Mouse (Mus musculus) cortical plate, adult 2 months (tissue): ENCODE measurements around the gene 4930519P11Rik.

Experiments
- CTCF ChIP-seq: fragments of 200-500 bp; IDR thresholded peaks from 2 replicates; pipeline ENCODE4 v1.5.1; 2011; ENCODE audit warnings: mild to moderate bottlenecking, control low read depth, low read length; ENCODE audit not compliant: insufficient read depth; ENCODE audit errors: extremely low read depth
- POLR2A ChIP-seq: fragments of 200-500 bp; IDR thresholded peaks from 2 replicates; pipeline ENCODE4 v1.6.1; 2011; ENCODE audit warnings: mild to moderate bottlenecking, low read length, control low read depth; ENCODE audit not compliant: insufficient read depth; ENCODE audit errors: extremely low read depth

DNA sequence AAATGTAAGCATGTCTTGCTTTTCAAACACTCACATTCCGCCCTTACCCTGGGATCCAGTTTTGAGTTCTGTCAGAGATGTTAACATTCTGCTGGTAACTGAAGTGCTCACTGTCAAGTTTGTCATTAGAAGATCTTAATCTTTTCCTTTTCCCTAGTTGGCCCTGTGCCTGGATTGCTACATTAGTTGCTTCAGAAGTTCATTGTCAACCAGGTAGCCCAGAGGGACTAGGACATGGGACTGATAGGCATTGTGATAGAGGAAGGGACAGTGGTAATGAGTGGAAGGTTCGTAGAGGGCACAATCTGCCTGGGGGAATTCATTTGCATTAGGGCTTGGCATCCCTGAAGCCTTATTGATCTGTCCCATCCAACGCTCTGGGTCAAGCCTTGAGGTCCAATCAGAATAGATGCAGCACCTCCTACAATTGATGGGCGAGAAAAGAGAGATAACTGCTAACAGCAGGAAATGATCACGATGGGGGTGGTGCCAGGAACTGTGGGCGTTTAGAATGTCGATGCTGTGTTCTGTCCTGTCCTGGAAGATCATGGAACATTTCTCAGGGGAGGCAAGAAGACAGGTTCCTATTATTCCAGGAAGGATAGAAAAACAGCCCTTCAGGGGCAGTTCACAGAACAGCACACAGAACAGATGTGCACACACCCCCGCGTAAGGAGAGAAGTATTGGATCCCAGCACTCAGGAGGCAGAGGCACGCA is 4.0 kb downstream of the 4930519P11Rik start:
- TF ChIP-seq POLR2A (no peak), CTCF (no peak)
